Mouse (Mus musculus) hindbrain, embryonic 11.5 days (tissue): ENCODE measurements around the gene Kif5a. TPM values are rescaled to one million over a fixed set of nuclear protein-coding genes. Genes with fewer than 3 reads are reported as not detected.

ENCODE experiments used
- ATAC-seq: fragments of 200-750 bp; cut with Nextera tagmentation; 2 replicates; pipeline ENCODE4 v1.8.0; 2017; ENCODE audit warnings: mild to moderate bottlenecking, moderate TSS enrichment, moderate library complexity; ENCODE audit not compliant: low FRiP score
- DNase-seq: peaks from one replicate; pipeline ENCODE4 v3.0.0-alpha.2; 2015; ENCODE audit warnings: low spot score
- H3K27ac ChIP-seq: fragments of 300-500 bp; sonication (generic); 2 replicates; pipeline ENCODE4 v1.5.1; 2014; ENCODE audit warnings: mild to moderate bottlenecking, low read depth, low read length
- H3K27me3 ChIP-seq: fragments of 300-500 bp; sonication (generic); 2 replicates; pipeline ENCODE4 v1.6.1; 2014; ENCODE audit warnings: mild to moderate bottlenecking, low read length, moderate library complexity, mixed read lengths; ENCODE audit not compliant: control insufficient read depth, insufficient read depth
- H3K36me3 ChIP-seq: fragments of 300-500 bp; sonication (generic); 2 replicates; pipeline ENCODE4 v1.6.1; 2014; ENCODE audit warnings: mild to moderate bottlenecking, low read length, moderate library complexity, mixed read lengths; ENCODE audit not compliant: control insufficient read depth, insufficient read depth
- H3K4me1 ChIP-seq: fragments of 300-500 bp; sonication (generic); replicated peaks from 2 replicates; pipeline ENCODE4 v1.6.1; 2014; ENCODE audit warnings: low read length, mixed read lengths; ENCODE audit not compliant: control insufficient read depth, insufficient read depth
- H3K4me2 ChIP-seq: fragments of 300-500 bp; sonication (generic); replicated peaks from 2 replicates; pipeline ENCODE4 v1.6.1; 2014; ENCODE audit warnings: mild to moderate bottlenecking, low read depth, low read length
- H3K4me3 ChIP-seq: fragments of 300-500 bp; sonication (generic); 2 replicates; pipeline ENCODE4 v1.5.1; 2014; ENCODE audit warnings: low read depth, low read length
- H3K9ac ChIP-seq: fragments of 300-500 bp; sonication (generic); 2 replicates; pipeline ENCODE4 v1.6.1; 2014; ENCODE audit warnings: low read depth, low read length
- H3K9me3 ChIP-seq: fragments of 300-500 bp; sonication (generic); 2 replicates; pipeline ENCODE4 v1.6.1; 2016; ENCODE audit warnings: low read length; ENCODE audit not compliant: control insufficient read depth
- WGBS: fragments of 180-500 bp; shearing (Covaris S2); extraction: QIAGEN DNeasy Blood & Tissue Kit; methylation state at CpG from one replicate; pipeline ENCODE4 v1.1.7; 2014; 5-methylcytosine and 5-hydroxymethylcytosine counted together
- polyA plus RNA-seq: library from polyadenylated mRNA; unstranded; fragments of >200 nt; fragmentation: Nextera tagmentation; extraction: Ambion mirVana; gene quantifications from 2 replicates; pipeline ENCODE4 v1.2.1, GENCODE M21; 2014

Kif5a gene
- polyA plus RNA-seq, 1 experiment from 2014 or later, result 41.4 TPM

DNA sequence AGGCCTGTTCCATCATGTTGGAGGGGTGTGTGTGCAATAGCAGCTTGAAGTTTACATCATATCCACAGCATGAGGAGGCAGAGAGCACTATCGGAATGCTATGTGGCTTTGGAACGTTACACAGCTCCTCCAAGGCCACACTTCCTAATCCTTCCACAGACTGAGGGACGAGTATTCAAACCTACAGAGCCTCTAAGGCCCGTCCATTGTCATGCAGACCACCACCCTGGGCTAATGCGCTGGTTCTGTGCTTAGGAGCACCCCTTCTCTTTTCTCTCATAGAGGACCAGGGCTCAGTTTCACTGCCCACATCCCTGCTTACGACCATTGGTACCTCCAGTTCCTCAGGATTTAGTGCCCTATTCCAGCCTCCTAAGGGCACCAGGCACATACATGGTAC, 37.9 kb downstream of the Kif5a start:
- H3K4me1 ChIP-seq, result no peaks in the 10 kb centered on the region
- no peaks in the 10 kb centered on the region for H3K27me3 ChIP-seq
- H3K27ac ChIP-seq, result no peak overlapping the region
- H3K9me3 ChIP-seq, result no peaks in the 10 kb centered on the region
- DNase-seq (no peak), ATAC-seq (no peak)
- H3K4me2 ChIP-seq, result no peak overlapping the region
- no peaks in the 10 kb centered on the region for H3K36me3 ChIP-seq
- H3K9ac ChIP-seq, result no peak overlapping the region
- WGBS, result 25% methylated on average over 6 of the region's 6 CpGs
- H3K4me3 ChIP-seq, result no peak overlapping the region

DNA sequence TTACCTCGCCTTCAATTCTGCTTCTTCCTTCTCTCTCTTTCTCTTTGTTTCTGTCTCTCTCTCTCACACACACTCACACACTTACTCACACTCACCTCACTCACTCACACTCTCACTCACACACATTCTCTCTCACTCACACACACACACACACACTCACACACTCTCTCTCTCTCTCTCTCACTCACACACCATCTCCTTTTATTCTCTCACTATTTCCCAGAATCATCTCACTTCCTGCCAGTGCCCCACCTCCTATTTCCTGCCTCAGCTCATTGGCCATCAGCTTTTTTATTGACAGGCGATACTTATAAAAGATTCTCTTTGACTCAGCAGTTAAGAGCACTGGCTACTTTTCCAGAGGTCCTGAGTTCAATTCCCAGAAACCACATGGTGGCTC, 44.8 kb downstream of the Kif5a start:
- ATAC-seq (no peak), DNase-seq (no peak)
- H3K36me3 ChIP-seq, result no peaks in the 10 kb centered on the region
- H3K4me1 ChIP-seq, result no peaks in the 10 kb centered on the region
- no peak overlapping the region for H3K27ac ChIP-seq
- H3K4me2 ChIP-seq, result no peak overlapping the region
- H3K9ac ChIP-seq, result no peak overlapping the region
- 89% methylated on average over 2 of the region's 2 CpGs for WGBS
- no peak overlapping the region for H3K4me3 ChIP-seq
- H3K9me3 ChIP-seq, result no peaks in the 10 kb centered on the region
- no peaks in the 10 kb centered on the region for H3K27me3 ChIP-seq

DNA sequence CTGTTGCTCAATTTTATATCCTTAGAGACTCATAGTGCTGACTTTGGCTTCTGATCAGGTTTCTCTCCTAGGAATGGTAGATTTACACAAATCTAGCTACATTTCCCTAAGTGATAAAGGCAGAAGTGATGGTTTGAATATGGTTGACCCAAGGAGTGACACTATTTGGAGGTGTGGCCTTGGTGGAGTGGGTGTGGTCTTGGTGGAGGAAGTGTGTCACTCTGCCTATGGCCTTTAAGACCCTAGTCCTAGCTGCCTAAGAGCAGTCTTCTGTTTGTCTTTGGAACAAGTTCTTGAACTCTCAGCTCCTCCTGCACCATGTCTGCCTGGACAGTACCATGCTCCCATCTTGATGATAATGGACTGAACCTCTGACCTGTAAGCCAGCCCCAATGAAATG, 46.0 kb downstream of the Kif5a start:
- DNase-seq, result no peak
- Histone ChIP-seq H3K36me3 (no peaks in the 10 kb centered on the region), H3K9me3 (no peaks in the 10 kb centered on the region), H3K27ac (no peak overlapping the region), H3K9ac (no peak overlapping the region), H3K27me3 (no peaks in the 10 kb centered on the region), H3K4me1 (no peaks in the 10 kb centered on the region), H3K4me2 (no peak overlapping the region), H3K4me3 (no peak overlapping the region)
- ATAC-seq, result no peak

DNA sequence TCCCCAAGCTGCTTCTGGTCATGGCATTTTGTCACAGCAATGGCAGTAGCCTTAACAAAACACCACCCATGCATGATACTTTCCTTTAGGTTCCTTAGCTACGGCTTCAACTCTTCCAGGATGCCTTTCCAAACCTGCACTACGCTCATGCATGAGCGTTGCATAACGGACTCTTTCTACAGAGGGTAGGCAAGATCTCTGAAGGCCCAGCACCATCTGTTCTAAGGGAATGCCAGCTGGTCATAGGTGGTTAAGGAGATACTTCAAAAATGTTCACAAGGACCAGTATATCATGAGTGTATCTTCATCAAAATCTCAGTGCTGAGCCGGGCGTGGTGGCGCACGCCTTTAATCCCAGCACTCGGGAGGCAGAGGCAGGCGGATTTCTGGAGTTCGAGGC, 46.7 kb downstream of the Kif5a start:
- H3K9me3 ChIP-seq, result no peaks in the 10 kb centered on the region
- no peaks in the 10 kb centered on the region for H3K27me3 ChIP-seq
- 96% methylated on average over 11 of the region's 11 CpGs for WGBS
- DNase-seq, result no peak
- no peaks in the 10 kb centered on the region for H3K36me3 ChIP-seq
- H3K4me2 ChIP-seq, result no peak overlapping the region
- no peak for ATAC-seq
- H3K4me1 ChIP-seq, result no peaks in the 10 kb centered on the region
- no peak overlapping the region for H3K9ac ChIP-seq
- H3K27ac ChIP-seq, result no peak overlapping the region
- no peak overlapping the region for H3K4me3 ChIP-seq

DNA sequence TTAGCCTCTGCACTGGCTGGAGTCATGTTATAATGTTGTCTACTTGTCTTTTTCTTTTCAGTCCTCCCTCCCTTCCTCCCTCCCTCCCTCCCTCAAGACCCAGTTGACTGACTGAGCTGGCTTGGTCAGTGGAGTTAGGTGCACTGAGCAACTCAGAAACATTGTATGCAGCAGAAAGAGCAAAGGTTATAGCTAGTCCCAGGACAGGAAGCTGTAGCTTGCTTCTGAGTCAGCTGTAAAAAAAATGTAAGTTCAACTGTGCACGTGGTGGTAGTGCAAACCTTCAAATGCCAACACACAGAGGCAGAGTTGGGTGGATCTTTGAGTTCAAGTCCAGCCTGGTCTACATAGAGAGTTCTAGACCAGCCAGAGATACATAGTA, 48.7 kb downstream of the Kif5a start:
- ATAC-seq (no peak), DNase-seq (no peak)
- Histone ChIP-seq H3K27me3 (no peaks in the 10 kb centered on the region), H3K36me3 (no peaks in the 10 kb centered on the region), H3K4me1 (0 out of 2 replicates have a peak, but pooled peaks cover 3% of the 10 kb centered on the region), H3K9me3 (no peaks in the 10 kb centered on the region), H3K9ac (no peak overlapping the region), H3K27ac (no peak overlapping the region), H3K4me3 (no peak overlapping the region), H3K4me2 (no peak overlapping the region)
- WGBS, result 69% methylated on average over 1 of the region's 1 CpGs

DNA sequence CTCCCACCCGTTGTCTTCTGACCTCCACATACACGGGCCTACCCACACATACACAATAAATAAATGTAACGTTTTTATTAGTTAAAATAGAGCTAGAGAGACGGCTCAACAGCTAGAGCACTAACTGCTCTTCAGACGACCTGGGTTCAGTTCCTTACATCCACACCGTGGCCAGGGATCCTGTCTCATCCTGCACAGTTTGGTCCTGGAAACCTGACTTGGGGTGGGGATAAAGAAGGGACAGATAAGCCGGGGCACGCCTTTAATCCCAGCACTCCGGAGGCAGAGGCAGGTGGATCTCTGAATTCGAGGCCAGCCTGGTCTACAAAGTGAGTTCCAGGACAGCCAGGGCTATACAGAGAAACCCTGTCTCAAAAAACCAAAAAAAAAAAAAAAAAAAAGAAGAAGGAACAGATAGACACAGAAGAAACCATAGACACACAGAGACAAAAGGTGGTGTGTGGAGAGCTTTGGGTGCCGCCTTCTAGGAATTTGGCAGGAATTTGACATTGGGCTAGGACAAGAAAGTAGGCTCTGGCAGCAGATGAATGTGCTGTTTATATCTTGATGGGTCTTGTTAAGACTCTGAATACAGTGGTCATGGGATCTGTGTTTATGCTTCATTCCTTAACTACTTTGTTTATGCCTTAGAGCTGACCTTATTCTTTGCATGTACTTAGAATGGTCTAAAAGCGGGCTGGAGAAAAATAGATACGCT, 49.3 kb downstream of the Kif5a start:
- no peak overlapping the region for H3K27ac ChIP-seq
- no peak for ATAC-seq
- H3K36me3 ChIP-seq, result no peaks in the 10 kb centered on the region
- 0 out of 2 replicates have a peak, but pooled peaks cover 3% of the 10 kb centered on the region for H3K4me1 ChIP-seq
- H3K27me3 ChIP-seq, result no peaks in the 10 kb centered on the region
- DNase-seq, result no peak
- H3K4me3 ChIP-seq, result no peak overlapping the region
- no peak overlapping the region for H3K9ac ChIP-seq
- no peak overlapping the region for H3K4me2 ChIP-seq
- WGBS, result 86% methylated on average over 13 of the region's 13 CpGs
- no peaks in the 10 kb centered on the region for H3K9me3 ChIP-seq

DNA sequence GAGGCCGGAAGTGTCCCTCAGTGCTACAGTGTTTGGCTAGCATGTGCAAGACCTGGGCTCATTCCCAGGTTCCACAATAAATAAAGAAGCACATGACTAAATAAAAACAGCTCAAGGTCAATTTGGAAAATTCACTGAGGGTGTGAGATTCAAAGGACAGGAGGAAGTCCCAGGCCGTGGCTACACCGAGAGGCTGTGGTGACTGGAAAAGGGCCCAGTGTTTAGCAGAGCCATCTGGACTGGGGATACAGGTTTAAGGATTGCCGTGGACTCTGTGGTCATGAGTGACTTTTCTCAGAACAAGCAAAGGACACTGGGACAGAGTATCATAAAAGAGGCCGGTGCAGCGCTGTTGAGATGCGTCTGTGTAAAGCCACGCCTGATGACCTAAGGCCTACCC, 49.9 kb downstream of the Kif5a start:
- Histone ChIP-seq H3K4me2 (no peak overlapping the region), H3K36me3 (no peaks in the 10 kb centered on the region), H3K9ac (no peak overlapping the region), H3K4me3 (no peak overlapping the region), H3K27ac (no peak overlapping the region), H3K27me3 (no peaks in the 10 kb centered on the region), H3K4me1 (0 out of 2 replicates have a peak, but pooled peaks cover 3% of the 10 kb centered on the region), H3K9me3 (no peaks in the 10 kb centered on the region)
- 91% methylated on average over 8 of the region's 8 CpGs for WGBS
- ATAC-seq, result no peak
- no peak for DNase-seq

DNA sequence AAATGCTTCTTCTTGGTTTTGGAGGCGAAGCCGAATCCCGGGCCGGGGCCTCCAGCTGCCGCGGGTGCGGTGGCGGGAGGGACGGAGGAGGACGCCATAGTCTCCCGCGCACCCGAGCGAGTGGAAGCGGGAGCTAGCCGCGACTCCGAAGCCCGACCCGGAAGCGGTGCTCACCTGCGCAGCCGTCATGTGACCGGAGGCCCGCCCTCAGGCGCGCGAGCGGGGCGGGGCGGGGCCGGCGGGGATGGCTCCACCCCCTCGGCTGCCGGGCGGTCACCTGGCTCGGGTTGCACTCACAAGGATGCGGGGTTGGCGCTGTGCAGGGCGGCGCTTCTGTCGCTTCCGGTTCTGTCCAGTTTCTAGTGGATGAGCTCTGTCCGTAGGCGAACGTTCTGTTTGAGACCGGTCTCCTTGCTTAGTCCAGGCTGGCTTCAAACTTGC, 51.7 kb downstream of the Kif5a start, which contains the start of gene Pip4k2c:
TSS of gene Pip4k2c (minus strand) at position 172 of the 441 bp plus-strand sequence.
- Histone ChIP-seq H3K27ac (peak within 1 kb of the TSS; percentile 30; the same call in 1 of the 2 replicates), H3K9me3 (no peaks in the 10 kb centered on the region), H3K4me1 (0 out of 2 replicates have a peak, but pooled peaks cover 3% of the 10 kb centered on the region), H3K9ac (peak within 1 kb of the TSS; percentile 72), H3K4me3 (peak within 1 kb of the TSS; percentile 87), H3K4me2 (peak within 1 kb of the TSS; percentile 92), H3K27me3 (no peaks in the 10 kb centered on the region), H3K36me3 (no peaks in the 10 kb centered on the region)
- under 1% methylated on average over 40 of the region's 47 CpGs for WGBS
- peak; percentile 88 for DNase-seq
- peak; percentile 96 for ATAC-seq

DNA sequence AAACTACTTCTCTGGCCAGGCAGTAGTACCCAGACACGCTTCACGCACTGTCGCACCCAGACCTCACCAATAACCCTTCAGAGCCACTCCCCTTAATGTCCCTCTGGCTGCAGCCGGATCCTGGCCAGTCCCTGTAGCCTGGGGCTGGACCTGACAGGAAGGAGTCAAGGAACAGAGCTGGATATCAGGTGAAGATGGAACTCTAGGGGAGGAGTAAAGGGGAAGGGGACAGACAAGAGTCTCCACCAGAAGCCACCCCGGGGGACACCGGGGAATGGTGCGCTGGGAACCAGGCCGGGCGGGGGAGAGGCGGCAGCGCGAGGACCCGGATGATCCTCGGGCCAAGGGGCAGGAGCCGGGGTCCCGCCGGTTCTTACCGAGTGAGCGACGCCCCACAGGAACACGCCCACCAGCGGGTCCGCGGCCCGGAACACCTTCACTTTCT, 52.2 kb downstream of the Kif5a start:
- under 1% methylated on average over 20 of the region's 25 CpGs for WGBS

More for the DNA sequence above, 52.2 kb downstream of the Kif5a start:
- Histone ChIP-seq H3K36me3 (no peaks in the 10 kb centered on the region), H3K4me3 (peak overlapping the region; percentile 87), H3K4me2 (peak overlapping the region; percentile 92), H3K9me3 (no peaks in the 10 kb centered on the region), H3K4me1 (0 out of 2 replicates have a peak, but pooled peaks cover 3% of the 10 kb centered on the region), H3K27me3 (no peaks in the 10 kb centered on the region), H3K27ac (peak overlapping the region; percentile 30; the same call in 1 of the 2 replicates), H3K9ac (peak overlapping the region; percentile 72)
- peak; percentile 75 for ATAC-seq
- DNase-seq, result peak; percentile 66
